Mouse (Mus musculus) neutrophil, adult 65 days (primary cell): ENCODE data around the gene Etv1. TPM values are rescaled to one million over a fixed set of nuclear protein-coding genes. Genes with fewer than 3 reads are reported as not detected.

Source experiments
- total RNA-seq: library from RNA; stranded (reverse); gene quantifications from 2 replicates; pipeline ENCODE4 v1.2.4, GENCODE M21; 2023

Gene Etv1
- total RNA-seq: 0.50 and 0.92 TPM in 2 replicates

DNA sequence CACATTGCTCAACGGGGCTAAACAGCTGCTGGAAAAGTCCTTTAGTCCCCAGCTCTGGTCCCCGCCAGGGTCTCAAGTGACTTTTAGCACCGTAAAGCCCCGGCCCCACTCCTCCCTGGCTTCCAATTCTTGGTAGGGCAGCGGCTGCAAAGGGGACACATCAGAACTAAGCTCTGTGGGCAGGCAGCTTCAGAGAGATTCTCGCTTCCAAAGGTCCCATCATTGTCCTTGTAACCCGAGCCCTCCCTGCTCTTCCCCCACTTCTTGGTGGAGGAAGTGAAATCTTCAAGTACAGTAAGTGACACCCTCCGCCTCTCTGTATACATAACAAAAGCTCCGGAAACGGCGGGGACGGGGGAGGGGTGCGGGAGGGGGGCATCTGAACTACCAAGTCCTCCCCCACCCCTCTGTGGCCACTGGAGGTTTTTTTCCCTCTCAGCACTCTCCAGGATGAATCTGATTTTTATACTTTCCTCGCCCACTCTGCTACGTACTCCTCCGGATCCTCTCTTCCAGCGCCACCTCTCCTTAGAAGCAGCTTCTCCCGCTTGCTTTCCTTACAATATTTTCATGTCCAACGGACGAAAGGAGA lies at the start of gene Etv1:
Gene Etv1, plus strand, starts transcription at position 195 of the 592 bp plus-strand sequence.

